Mouse (Mus musculus) lung, embryonic 15.5 days (tissue): ENCODE results near the gene Tchhl1. TPM values are rescaled to one million over a fixed set of nuclear protein-coding genes. Genes with fewer than 3 reads are reported as not detected.
"Not testable (repeated sequence)": the region's sequence is repeated elsewhere in the genome, so short reads cannot be mapped to it uniquely, and the experiment has no call there.

Experiments used
- ATAC-seq: fragments of 200-750 bp; cut with Nextera tagmentation; 2 replicates; pipeline ENCODE4 v1.8.0; 2017; ENCODE audit warnings: moderate number of reproducible peaks, borderline replicate concordance; ENCODE audit not compliant: low FRiP score, low TSS enrichment; ENCODE audit errors: extremely low read depth
- H3K27ac ChIP-seq: fragments of 300-500 bp; sonication (generic); 2 replicates; pipeline ENCODE4 v1.5.1; 2015; ENCODE audit warnings: moderate library complexity, mild to moderate bottlenecking, inconsistent platforms
- H3K27me3 ChIP-seq: fragments of 300-500 bp; sonication (generic); 2 replicates; pipeline ENCODE4 v1.6.1; 2015; ENCODE audit warnings: inconsistent platforms
- H3K36me3 ChIP-seq: fragments of 300-500 bp; sonication (generic); 2 replicates; pipeline ENCODE4 v1.6.1; 2015; ENCODE audit warnings: inconsistent platforms
- H3K4me1 ChIP-seq: fragments of 300-500 bp; sonication (generic); 2 replicates; pipeline ENCODE4 v1.6.1; 2015; ENCODE audit warnings: inconsistent platforms
- H3K4me2 ChIP-seq: fragments of 300-500 bp; sonication (generic); 2 replicates; pipeline ENCODE4 v1.6.1; 2015; ENCODE audit warnings: inconsistent platforms, mild to moderate bottlenecking, moderate library complexity
- H3K4me3 ChIP-seq: fragments of 300-500 bp; sonication (generic); 2 replicates; pipeline ENCODE4 v1.5.1; 2015; ENCODE audit warnings: mild to moderate bottlenecking, inconsistent platforms
- H3K9ac ChIP-seq: fragments of 300-500 bp; sonication (generic); 2 replicates; pipeline ENCODE4 v1.6.1; 2015; ENCODE audit warnings: inconsistent platforms
- H3K9me3 ChIP-seq: fragments of 300-500 bp; sonication (generic); 2 replicates; pipeline ENCODE4 v1.6.1; 2016; ENCODE audit warnings: inconsistent platforms
- WGBS: fragments of 180-500 bp; shearing (Covaris S2); methylation state at CpG from one replicate; pipeline ENCODE4 v1.1.7; 2015; 5-methylcytosine and 5-hydroxymethylcytosine counted together
- polyA plus RNA-seq: library from polyadenylated mRNA; unstranded; fragments of >200 nt; fragmentation: Nextera tagmentation; extraction: Ambion mirVana; gene quantifications from 2 replicates; pipeline ENCODE4 v1.2.1, GENCODE M21; 2015

Tchhl1 gene
- polyA plus RNA-seq, 1 experiment from 2014 or later = not detected

DNA sequence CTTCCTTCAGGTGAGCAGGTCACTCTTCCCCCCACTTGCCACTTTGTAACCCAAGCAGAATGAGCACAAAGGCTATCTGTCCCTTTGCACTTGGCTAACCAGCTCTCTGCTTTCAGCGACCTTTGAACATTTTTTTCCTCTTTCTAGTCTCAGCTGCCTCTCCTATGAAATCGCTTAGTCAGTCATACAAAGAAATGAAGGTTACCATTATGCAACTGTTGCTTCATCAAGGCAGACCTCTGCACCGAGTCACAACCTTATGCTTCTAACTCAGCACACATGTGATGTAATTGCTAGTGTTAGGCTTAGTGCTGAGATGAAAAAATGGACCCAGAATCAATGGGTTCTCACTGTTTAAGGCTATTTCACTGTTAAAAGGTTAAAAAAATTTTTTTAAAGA is 1.1 kb downstream of the Tchhl1 start:
- Histone ChIP-seq H3K4me2 (no peak overlapping the region), H3K36me3 (no peaks in the 10 kb centered on the region), H3K9me3 (no peaks in the 10 kb centered on the region), H3K4me1 (no peaks in the 10 kb centered on the region), H3K9ac (no peak overlapping the region), H3K27ac (no peak overlapping the region), H3K4me3 (no peak overlapping the region), H3K27me3 (no peaks in the 10 kb centered on the region)
- no peak for ATAC-seq
- WGBS = 69% methylated on average over 3 of the region's 3 CpGs

DNA sequence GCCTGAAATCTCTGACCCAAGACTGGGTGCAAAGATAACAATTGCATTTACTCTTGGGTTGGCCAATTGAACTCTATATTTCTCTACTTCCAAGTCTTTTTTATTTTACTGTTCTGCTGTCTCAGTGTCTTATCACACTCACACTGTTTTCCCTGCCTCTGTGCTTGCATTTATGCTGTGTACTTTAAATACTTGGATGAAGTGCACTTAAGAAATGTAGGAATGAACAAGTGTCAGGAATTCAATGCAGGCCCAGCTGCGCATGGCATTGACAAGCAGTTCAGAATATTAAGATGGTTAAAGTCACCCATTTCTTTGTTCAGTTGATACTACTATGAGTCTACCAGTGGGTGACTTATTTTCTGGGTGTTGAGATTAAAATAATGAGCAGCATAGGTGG is 11.5 kb downstream of the Tchhl1 start:
- no peak overlapping the region for H3K27ac ChIP-seq
- H3K4me3 ChIP-seq = no peak overlapping the region
- H3K4me2 ChIP-seq = no peak overlapping the region
- H3K36me3 ChIP-seq = no peaks in the 10 kb centered on the region
- H3K4me1 ChIP-seq = 0 out of 2 replicates have a peak, but pooled peaks cover 7% of the 10 kb centered on the region
- no peak for ATAC-seq
- H3K9me3 ChIP-seq = no peaks in the 10 kb centered on the region
- 68% methylated on average over 1 of the region's 1 CpGs for WGBS
- no peak overlapping the region for H3K9ac ChIP-seq
- H3K27me3 ChIP-seq = no peaks in the 10 kb centered on the region

DNA sequence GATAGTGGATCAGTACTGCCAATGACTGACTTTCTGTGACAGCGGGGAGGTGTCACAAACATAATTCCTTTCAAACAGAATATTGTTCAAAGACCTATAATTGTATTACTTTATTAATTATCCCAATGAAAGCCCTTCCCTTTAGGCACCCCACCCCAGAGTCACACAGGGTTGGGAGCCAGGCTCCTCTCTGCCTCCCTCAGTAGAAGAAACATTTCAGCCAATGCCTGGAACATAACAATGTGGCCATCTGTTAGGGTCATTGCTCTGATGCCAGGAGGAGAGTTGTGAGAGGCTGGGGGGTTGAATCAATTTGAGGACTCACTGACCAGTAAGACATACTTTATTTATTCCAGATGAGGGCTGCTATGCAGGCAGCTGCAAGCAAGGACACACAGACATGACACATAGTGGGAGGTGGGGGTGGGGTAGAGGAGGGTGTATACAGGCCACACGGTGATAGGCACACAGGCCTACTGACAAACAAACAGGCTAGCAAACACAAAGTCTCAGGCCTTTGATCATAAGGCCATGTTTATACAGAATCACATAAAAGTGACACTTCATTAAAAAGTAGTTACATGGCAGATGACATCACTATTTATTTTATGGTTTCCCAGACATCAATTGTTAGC is 13.5 kb downstream of the Tchhl1 start:
- WGBS = 47% methylated on average over 2 of the region's 2 CpGs
- Histone ChIP-seq H3K27me3 (no peaks in the 10 kb centered on the region), H3K4me3 (no peak overlapping the region), H3K27ac (no peak overlapping the region), H3K4me1 (0 out of 2 replicates have a peak, but pooled peaks cover 7% of the 10 kb centered on the region), H3K36me3 (no peaks in the 10 kb centered on the region), H3K9me3 (no peaks in the 10 kb centered on the region), H3K4me2 (no peak overlapping the region), H3K9ac (no peak overlapping the region)
- peak; percentile 88 for ATAC-seq

DNA sequence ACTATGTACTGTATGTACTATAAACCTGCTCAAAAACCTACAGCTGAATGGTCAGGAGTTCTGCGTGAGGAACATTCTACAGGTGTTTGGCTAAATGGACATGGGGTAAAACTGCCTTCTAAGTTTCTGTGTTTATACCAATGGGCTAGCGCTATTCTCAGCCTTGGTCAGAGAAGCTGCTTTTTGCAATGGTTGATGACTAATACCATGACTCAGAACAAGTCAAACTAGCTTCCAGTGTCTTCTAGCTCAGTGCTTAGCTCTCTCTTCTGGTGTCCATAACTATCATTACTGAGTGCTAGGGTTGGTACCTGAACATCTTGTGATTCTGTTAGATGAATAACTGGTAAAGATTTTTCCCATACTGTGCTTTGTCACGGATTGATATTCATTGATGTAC is 17.1 kb downstream of the Tchhl1 start:
- WGBS = 85% methylated on average over 3 of the region's 3 CpGs
- ATAC-seq = no peak
- no peak overlapping the region for H3K4me2 ChIP-seq
- H3K9me3 ChIP-seq = no peaks in the 10 kb centered on the region
- no peak overlapping the region for H3K4me3 ChIP-seq
- H3K27ac ChIP-seq = no peak overlapping the region
- no peaks in the 10 kb centered on the region for H3K27me3 ChIP-seq
- no peak overlapping the region for H3K9ac ChIP-seq
- 0 out of 2 replicates have a peak, but pooled peaks cover 6% of the 10 kb centered on the region for H3K4me1 ChIP-seq
- H3K36me3 ChIP-seq = no peaks in the 10 kb centered on the region

DNA sequence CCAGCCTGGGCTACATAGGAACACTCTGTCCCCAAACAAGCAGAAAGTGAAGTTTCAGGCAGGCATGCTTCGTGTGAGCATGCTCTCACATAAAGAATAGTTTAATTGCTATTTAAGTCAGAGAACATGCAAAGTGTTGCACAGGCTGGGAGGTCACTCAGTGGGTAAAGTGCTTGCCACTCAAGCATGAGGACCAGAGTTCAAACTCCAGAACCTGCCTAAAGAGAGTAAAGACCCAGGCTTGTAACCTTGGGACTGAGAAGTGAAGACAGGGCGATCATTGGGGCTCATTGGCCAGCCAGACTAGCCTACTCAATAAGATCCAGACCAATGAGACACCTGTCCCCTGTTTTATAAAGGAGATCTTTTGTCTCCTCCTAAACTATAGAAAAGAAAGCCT is 20.0 kb downstream of the Tchhl1 start:
- ATAC-seq = no peak; the same call in 1 of the 2 replicates
- Histone ChIP-seq H3K4me3 (no peak overlapping the region), H3K9me3 (no peaks in the 10 kb centered on the region), H3K4me1 (no peaks in the 10 kb centered on the region), H3K4me2 (no peak overlapping the region), H3K27ac (no peak overlapping the region), H3K9ac (no peak overlapping the region), H3K36me3 (no peaks in the 10 kb centered on the region), H3K27me3 (no peaks in the 10 kb centered on the region)
- WGBS = 87% methylated on average over 2 of the region's 2 CpGs

DNA sequence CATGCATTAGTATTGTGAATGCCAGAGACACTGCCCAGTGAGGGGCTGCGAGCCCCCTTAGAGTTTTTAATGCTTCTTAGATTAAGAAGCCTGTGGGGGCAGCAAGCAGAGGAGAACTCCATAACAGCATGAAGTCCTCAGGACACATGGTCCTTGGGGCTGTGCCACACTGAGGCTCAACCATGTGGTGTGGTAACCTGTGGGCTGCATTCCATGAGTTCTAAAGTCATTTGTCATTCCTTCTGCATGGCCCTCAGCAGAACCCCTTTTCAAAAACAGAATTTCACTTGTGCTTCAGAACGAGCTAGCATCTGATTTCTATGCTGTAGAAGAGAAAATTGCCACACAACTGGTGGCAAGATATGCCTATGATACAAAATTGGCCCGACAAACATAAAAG is 23.6 kb downstream of the Tchhl1 start:
- Histone ChIP-seq H3K4me3 (no peak overlapping the region), H3K4me1 (no peaks in the 10 kb centered on the region), H3K4me2 (no peak overlapping the region), H3K36me3 (no peaks in the 10 kb centered on the region), H3K9ac (no peak overlapping the region), H3K27ac (no peak overlapping the region), H3K9me3 (no peaks in the 10 kb centered on the region), H3K27me3 (no peaks in the 10 kb centered on the region)
- no peak for ATAC-seq
- 66% methylated on average over 3 of the region's 3 CpGs for WGBS

DNA sequence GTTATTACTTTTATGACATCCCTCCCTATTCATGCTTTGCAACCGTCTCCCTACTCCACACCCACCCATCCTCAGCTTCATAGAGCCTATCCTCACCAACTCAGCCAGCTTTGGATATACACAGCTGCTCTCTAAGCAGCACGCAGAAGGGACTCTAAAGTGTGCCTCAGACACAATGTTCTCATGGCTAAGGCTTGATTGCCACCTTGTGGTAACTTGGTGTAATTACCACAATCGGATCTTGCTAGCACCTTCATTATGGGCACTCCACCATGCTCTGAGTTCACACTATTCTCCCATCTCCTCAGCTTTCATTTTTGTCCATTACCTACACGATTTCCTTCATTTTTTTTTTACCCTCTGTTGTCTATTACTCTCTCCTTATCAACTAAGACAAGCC is 25.4 kb downstream of the Tchhl1 start:
- ATAC-seq = peak; percentile 72
- no peaks in the 10 kb centered on the region for H3K36me3 ChIP-seq
- H3K4me1 ChIP-seq = no peaks in the 10 kb centered on the region
- WGBS = 3% methylated on average over 4 of the region's 4 CpGs
- no peak overlapping the region for H3K4me2 ChIP-seq
- H3K9ac ChIP-seq = no peak overlapping the region
- no peaks in the 10 kb centered on the region for H3K9me3 ChIP-seq
- no peak overlapping the region for H3K27ac ChIP-seq
- H3K4me3 ChIP-seq = no peak overlapping the region
- H3K27me3 ChIP-seq = no peaks in the 10 kb centered on the region

DNA sequence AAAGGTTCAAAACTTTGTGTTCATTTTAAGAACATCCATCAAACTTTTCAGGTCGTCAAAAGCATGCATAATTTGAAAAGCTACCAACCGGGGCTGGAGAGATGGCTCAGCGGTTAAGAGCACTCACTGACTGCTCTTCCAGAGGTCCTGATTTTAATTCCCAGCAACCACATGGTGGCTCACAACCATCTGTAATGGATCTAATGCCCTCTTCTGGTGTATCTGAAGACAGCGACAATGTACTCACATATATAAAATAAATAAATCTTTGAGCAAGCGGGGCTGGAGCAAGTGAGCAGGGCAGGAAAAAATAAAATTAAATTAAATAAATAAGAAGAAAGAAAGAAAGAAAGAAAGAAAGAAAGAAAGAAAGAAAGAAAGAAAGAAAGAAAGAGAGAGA is 26.2 kb downstream of the Tchhl1 start:
- not testable (repeated sequence) for H3K27me3 ChIP-seq, H3K4me2 ChIP-seq, H3K9me3 ChIP-seq, H3K9ac ChIP-seq, ATAC-seq, H3K36me3 ChIP-seq, H3K4me1 ChIP-seq, H3K27ac ChIP-seq, H3K4me3 ChIP-seq
- WGBS = 15% methylated on average over 5 of the region's 5 CpGs

DNA sequence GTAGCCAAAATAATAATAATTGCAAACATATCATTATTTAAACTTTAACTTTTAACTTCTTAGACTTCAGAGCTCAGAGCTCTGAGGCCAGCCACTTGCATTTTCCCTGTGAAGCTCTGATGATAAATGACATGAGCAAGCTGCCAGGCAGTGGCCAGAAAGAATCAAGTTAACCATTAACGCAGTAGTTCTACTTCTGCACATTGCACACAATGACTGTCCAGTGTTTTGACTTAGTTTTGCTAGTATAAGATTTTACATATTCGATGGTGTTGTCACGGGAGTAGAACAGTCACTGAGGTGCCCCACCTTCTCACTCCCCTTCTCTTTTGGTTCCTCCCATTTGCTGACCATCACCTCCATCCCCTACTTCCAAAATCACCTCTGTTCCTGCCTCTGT is 28.6 kb downstream of the Tchhl1 start:
- no peaks in the 10 kb centered on the region for H3K27me3 ChIP-seq
- no peak overlapping the region for H3K27ac ChIP-seq
- no peaks in the 10 kb centered on the region for H3K4me1 ChIP-seq
- no peak overlapping the region for H3K9ac ChIP-seq
- H3K36me3 ChIP-seq = no peaks in the 10 kb centered on the region
- H3K4me3 ChIP-seq = no peak overlapping the region
- 53% methylated on average over 3 of the region's 3 CpGs for WGBS
- H3K9me3 ChIP-seq = no peaks in the 10 kb centered on the region
- no peak for ATAC-seq
- no peak overlapping the region for H3K4me2 ChIP-seq

DNA sequence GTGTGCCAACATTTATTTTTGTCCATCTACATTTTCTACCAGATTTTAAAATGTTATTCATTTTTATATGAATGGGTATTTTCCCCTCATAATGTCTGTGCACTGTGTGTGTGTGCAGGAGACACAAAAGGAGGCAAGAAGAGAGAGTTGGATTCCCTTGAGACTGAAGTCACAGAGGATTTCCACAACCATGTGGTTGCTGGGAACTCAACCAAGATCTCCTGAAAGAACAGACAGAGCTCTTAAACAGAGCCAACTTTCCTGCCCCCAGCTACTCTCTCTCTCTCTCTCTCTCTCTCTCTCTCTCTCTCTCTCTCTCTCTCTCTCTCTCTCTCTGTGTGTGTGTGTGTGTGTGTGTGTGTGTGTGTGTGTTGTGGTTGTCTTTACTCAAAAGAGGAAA is 30.6 kb downstream of the Tchhl1 start:
- no peak overlapping the region for H3K4me3 ChIP-seq

DNA sequence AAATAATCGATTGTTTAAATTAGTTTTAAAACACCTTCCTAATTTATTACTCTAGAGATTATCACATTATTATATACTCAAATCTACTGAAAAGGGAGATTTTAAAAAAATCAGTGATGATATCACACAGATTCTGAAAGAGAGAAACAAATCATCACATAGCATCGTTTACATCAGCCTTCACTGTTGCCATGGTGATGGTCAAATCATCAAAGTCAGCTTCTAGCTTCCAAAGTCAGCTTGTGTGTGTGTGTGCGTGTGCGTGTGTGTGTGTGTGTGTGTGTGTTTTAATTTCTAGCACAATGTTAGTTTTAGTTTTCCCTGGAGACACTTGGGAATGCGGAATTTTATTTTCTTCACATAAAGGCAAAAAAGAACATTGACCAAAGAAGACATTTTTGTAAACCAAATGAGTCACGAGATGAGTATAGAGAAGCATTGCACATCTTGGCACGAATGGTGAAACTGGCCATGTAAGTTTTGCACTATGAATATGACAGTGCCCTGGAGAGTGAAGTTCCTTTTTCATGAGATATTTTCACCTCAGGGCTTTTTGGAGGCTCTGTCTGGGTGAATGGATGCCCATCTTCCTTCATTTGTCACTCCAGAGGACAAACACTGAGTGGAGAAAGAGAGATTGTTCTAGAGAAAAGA is 36.1 kb downstream of the Tchhl1 start:
- H3K9ac ChIP-seq = no peak overlapping the region
- no peaks in the 10 kb centered on the region for H3K4me1 ChIP-seq
- no peak overlapping the region for H3K4me3 ChIP-seq
- WGBS = 66% methylated on average over 7 of the region's 7 CpGs
- H3K9me3 ChIP-seq = no peaks in the 10 kb centered on the region
- ATAC-seq = no peak
- H3K27me3 ChIP-seq = no peaks in the 10 kb centered on the region
- H3K4me2 ChIP-seq = no peak overlapping the region
- no peaks in the 10 kb centered on the region for H3K36me3 ChIP-seq
- H3K27ac ChIP-seq = no peak overlapping the region

More for the DNA sequence above, 30.6 kb downstream of the Tchhl1 start:
- Histone ChIP-seq H3K9me3 (no peaks in the 10 kb centered on the region), H3K4me1 (no peaks in the 10 kb centered on the region), H3K4me2 (no peak overlapping the region), H3K27ac (no peak overlapping the region), H3K27me3 (no peaks in the 10 kb centered on the region), H3K36me3 (no peaks in the 10 kb centered on the region), H3K9ac (no peak overlapping the region)
- no peak for ATAC-seq

DNA sequence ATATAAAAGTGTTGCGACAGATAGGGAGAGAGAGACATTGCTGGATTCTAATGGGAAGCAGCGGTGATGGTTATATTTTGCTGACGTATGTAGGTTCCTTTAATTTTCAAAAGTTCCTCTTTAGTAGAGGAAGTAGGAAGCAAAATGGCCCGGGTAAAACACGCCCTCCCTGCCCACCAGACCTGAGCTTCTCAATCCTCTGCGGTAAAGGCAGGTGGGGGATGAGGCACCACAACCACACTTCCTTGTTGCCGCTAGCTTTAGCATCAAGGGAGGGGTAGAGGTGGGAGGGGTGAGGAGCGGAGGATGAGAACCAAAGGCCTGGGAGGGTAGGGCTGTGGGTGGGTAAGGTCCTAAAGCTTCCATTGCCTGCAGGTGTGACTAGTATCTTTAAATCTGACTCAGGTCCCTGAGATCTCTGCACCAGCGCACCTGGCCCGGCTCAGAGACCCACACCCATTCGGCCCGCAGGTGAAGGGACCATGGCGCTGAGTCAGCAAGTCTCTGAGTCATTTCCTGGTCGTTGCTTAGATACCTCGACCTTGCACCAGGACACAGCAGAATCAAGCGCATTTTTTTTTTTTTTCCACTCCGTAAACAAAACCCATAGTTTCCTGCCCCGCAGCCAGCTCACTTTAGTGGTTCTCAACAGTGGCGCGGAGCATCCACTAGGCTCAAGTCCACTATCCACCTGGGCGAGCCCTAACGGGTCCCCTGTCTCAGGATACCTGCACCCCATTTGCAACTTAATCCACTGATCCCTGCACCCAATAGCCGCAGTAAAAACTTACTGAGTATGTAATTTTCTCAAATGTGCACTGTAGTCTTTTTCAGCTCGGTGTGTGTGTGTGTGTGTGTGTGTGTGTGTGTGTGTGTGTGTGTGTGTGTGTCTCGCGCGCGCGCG is 37.7 kb downstream of the Tchhl1 start:
- H3K9me3 ChIP-seq = no peaks in the 10 kb centered on the region
- 29% methylated on average over 27 of the region's 30 CpGs for WGBS
- H3K36me3 ChIP-seq = no peaks in the 10 kb centered on the region
- H3K4me1 ChIP-seq = no peaks in the 10 kb centered on the region
- no peaks in the 10 kb centered on the region for H3K27me3 ChIP-seq
- H3K27ac ChIP-seq = peak overlapping the region; percentile 85
- peak overlapping the region; percentile 45 for H3K4me2 ChIP-seq
- H3K4me3 ChIP-seq = peak overlapping the region; percentile 9; the same call in 1 of the 2 replicates
- peak; percentile 79 for ATAC-seq
- no peak overlapping the region for H3K9ac ChIP-seq
